Mouse (Mus musculus) brain, embryonic 14.5 days (tissue): ENCODE results near the gene Gm13212.
"Not testable (repeated sequence)": the region's sequence is repeated elsewhere in the genome, so short reads cannot be mapped to it uniquely, and the experiment has no call there.

Experiments
- CTCF ChIP-seq: fragments of 200-500 bp; IDR thresholded peaks from 2 replicates; pipeline ENCODE4 v1.5.1; 2012; ENCODE audit warnings: inconsistent platforms, mild to moderate bottlenecking, moderate library complexity, borderline replicate concordance; ENCODE audit not compliant: insufficient read depth, insufficient read length; ENCODE audit errors: extremely low read depth
- POLR2A ChIP-seq: fragments of 200-500 bp; IDR thresholded peaks from 2 replicates; pipeline ENCODE4 v1.6.1; 2012; ENCODE audit warnings: mild to moderate bottlenecking, inconsistent platforms, borderline replicate concordance; ENCODE audit not compliant: poor library complexity, insufficient read depth, insufficient read length, severe bottlenecking; ENCODE audit errors: extremely low read depth

GRCm38 (mm10) chr4:145546477-145546876 lies 38.5 kb upstream of the Gm13212 start:
- not testable (repeated sequence) for TF ChIP-seq POLR2A, CTCF
